Mouse (Mus musculus) embryo, embryonic 11.5 days (tissue): Measurements from ENCODE around the gene Olfr803.

Experiments
- DNase-seq: peaks from one replicate; pipeline ENCODE4 v3.0.0-alpha.2; 2012; ENCODE audit warnings: low read depth, low spot score

The Olfr803 gene

DNA sequence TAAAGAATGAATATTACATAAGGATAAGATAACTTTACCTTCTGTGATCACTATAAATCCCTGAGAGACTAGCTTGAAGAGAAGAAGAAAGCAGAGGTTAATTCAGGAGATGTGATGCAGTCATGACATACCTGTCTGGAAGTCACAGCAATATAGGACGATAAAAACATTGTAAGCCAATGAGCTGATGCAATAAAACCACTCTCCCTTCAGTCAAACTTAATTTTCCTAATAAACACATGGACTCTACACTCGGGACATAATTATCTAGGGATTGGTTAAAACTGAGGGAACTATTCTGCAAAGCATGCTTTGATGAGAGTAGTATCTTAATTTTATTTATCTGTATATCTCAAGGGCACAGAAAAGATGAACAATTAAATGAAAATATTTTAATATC lies at the start of gene Olfr803:
Gene Olfr803, minus strand, starts transcription at position 101 of the 400 bp plus-strand sequence.
- no peak for DNase-seq

DNA sequence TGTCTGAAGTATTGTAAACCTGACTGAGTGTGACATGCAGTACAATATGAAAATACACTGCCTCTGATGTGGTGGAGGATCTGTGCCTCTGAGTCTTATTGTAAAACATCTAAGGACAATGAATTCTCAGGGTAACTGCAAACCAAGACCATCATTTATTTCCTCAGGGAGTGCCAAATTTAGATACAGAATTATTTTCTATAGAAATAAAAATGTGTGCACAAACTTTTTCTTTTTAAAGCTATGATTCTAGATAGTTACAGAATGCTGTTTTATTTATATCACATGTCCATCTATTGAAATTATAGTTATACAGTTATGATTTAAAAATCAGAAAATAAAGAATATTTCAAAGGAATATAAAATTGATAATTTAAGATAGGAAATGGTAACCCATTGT lies 47.7 kb upstream of the Olfr803 start, which contains the start of gene Olfr806:
Gene Olfr806, minus strand, starts transcription at position 101 of the 400 bp plus-strand sequence.
- no peak for DNase-seq

- DNase-seq, result no peak
These were observed 35.2 kb upstream of the Olfr803 start, which contains the start of gene Olfr805 for GRCm38 (mm10) chr10:129729275-129729674. Gene Olfr805, minus strand, starts transcription at chr10:129729375.

- no peak for DNase-seq
These were observed 8.8 kb upstream of the Olfr803 start, which contains the start of gene Olfr804 for GRCm38 (mm10) chr10:129702910-129703309. Gene Olfr804, plus strand, starts transcription at chr10:129703210.

DNA sequence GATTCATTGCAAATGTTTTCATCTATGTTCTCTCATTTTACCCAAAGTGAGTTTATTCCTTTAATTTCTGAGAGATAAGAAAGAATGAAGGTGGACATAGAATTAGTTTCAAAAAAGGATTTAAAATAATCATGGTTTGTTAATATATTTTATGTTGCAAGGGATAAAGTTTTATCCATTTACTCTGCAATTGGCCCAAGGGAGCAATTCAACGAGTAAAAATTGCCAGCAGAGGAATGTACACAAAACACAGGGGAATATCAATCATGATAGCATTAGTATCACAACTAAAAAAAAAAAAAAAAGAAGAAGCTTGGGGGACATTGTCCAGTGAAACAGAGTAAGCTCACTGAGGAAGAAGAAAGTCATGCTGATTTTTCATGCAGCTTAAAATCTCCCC lies 6.0 kb downstream of the Olfr803 start, which contains the start of gene Olfr802:
Gene Olfr802, minus strand, starts transcription at position 101 of the 400 bp plus-strand sequence.
- no peak for DNase-seq

DNA sequence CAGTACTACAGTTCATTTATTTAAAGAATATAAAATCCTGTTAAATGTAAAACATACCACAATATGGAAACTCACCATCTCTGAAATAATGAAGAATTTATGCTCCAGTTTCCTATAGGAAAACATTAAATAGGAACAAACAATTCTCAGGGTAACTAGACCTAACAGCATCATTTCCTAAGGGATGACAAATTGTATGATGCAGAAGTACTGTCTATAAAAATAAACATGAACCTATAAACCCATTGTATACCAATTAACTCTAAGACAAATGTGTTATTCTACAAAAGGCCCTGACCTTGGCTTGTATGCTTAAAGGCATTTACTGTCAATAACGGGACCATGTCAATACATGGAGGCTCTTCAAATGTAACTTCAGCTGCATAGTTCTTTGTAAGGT lies 20.3 kb downstream of the Olfr803 start, which contains the start of gene Olfr801:
Gene Olfr801, minus strand, starts transcription at position 101 of the 400 bp plus-strand sequence.
- no peak for DNase-seq

- no peak for DNase-seq
These were observed 36.7 kb downstream of the Olfr803 start, which contains the start of gene Olfr800 for GRCm38 (mm10) chr10:129657394-129657793. Gene Olfr800, plus strand, starts transcription at chr10:129657694.

DNA sequence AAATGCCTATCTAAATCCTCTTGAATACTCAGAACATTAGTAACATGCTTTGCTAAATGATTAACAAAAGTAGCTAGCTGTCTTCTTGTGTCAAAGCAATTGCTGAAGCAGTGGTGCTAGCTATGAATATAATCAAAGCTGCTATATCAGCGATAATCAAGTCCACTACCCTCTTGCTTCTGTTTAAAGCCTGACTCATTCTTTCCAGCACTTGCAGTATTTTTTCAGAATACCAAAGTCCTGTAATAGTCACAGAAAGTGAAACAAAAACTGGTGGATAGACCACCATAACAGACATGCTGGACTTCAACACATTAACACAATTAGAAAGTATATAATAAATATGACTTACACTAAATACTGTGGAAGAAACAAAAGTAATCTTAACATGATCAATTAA lies 42.3 kb downstream of the Olfr803 start:
- no peak for DNase-seq
